Mouse (Mus musculus) heart, embryonic 15.5 days (tissue): ENCODE measurements around the gene Plekha6. TPM values are rescaled to one million over a fixed set of nuclear protein-coding genes. Genes with fewer than 3 reads are reported as not detected.

Experiments
- ATAC-seq: fragments of 200-750 bp; cut with Nextera tagmentation; replicated peaks from 2 replicates; pipeline ENCODE4 v1.8.0; 2017; ENCODE audit warnings: low read depth, moderate TSS enrichment; ENCODE audit not compliant: insufficient number of reproducible peaks, insufficient read depth, low FRiP score
- H3K27ac ChIP-seq: fragments of 300-500 bp; sonication (generic); 2 replicates; pipeline ENCODE4 v1.5.1; 2015; ENCODE audit warnings: mild to moderate bottlenecking, inconsistent platforms
- H3K27me3 ChIP-seq: fragments of 300-500 bp; sonication (generic); 2 replicates; pipeline ENCODE4 v1.6.1; 2015; ENCODE audit warnings: inconsistent platforms
- H3K36me3 ChIP-seq: fragments of 300-500 bp; sonication (generic); 2 replicates; pipeline ENCODE4 v1.6.1; 2015; ENCODE audit warnings: mild to moderate bottlenecking, inconsistent platforms
- H3K4me1 ChIP-seq: fragments of 300-500 bp; sonication (generic); replicated peaks from 2 replicates; pipeline ENCODE4 v1.6.1; 2015; ENCODE audit warnings: inconsistent platforms
- H3K4me2 ChIP-seq: fragments of 300-500 bp; sonication (generic); 2 replicates; pipeline ENCODE4 v1.6.1; 2015; ENCODE audit warnings: inconsistent platforms, mild to moderate bottlenecking, moderate library complexity
- H3K4me3 ChIP-seq: fragments of 300-500 bp; sonication (generic); 2 replicates; pipeline ENCODE4 v1.5.1; 2015; ENCODE audit warnings: mild to moderate bottlenecking, inconsistent platforms
- H3K9ac ChIP-seq: fragments of 300-500 bp; sonication (generic); 2 replicates; pipeline ENCODE4 v1.6.1; 2015; ENCODE audit warnings: mild to moderate bottlenecking, inconsistent platforms
- H3K9me3 ChIP-seq: fragments of 300-500 bp; sonication (generic); replicated peaks from 2 replicates; pipeline ENCODE4 v1.6.1; 2016; ENCODE audit warnings: inconsistent platforms
- WGBS: fragments of 180-500 bp; shearing (Covaris S2); methylation state at CpG from one replicate; pipeline ENCODE4 v1.1.7; 2015; ENCODE audit warnings: mixed read lengths; 5-methylcytosine and 5-hydroxymethylcytosine counted together
- polyA plus RNA-seq: library from polyadenylated mRNA; unstranded; fragments of >200 nt; fragmentation: Nextera tagmentation; extraction: Ambion mirVana; gene quantifications from 2 replicates; pipeline ENCODE4 v1.2.1, GENCODE M21; 2015

Plekha6 gene
- polyA plus RNA-seq, 1 experiment from 2014 or later: 12.2 TPM

DNA sequence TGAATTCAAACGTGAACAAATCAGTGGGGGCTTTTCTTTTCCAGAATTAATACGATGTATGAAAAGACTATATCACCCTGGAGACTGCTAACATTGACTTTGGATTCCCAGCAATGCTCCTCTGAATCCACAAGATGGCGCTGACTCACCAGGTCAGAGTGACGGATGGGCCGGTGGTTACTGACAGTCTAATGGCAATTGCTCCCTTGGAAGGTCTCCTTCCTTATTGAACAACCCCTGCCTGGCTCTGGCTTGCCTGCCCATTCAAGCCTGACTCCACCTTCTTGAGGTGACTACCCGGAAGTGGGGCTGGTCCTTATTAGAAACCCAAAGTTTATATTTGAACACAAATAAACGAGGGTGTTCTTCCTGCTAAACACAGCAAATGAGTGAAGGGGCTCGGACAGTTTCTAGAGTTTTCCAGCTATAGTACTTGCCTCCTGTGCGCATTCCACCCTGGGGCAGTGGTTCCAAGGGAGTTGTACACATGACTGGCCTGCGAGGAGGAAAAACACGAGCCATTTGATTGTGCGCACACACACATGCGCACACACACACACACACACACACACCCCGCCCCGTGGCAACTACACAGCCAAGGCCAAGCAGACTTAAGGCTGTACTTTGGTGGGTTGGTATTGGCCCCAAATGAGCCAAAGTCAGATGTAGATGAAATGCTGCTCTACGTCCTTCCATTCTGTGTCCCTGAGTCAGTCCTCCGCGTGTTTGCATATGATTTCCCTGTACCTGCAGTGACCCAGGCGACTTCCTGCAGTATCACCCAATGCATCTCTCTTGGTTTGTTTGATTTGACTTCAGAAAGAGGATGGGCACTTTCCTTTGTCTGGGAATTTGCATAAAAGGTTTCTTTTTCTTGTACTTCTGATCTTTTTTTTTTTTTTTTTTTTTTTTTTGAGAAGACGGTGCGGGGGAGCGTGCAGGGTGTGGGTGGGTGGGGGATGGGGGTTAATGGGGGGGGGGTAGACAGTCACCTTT is 17.7 kb upstream of the Plekha6 start:
- H3K9me3 ChIP-seq: no peaks in the 10 kb centered on the region
- H3K4me2 ChIP-seq: no peak overlapping the region
- H3K4me3 ChIP-seq: no peak overlapping the region
- 63% methylated on average over 22 of the region's 22 CpGs for WGBS
- ATAC-seq: no peak
- no peaks in the 10 kb centered on the region for H3K27me3 ChIP-seq
- no peaks in the 10 kb centered on the region for H3K4me1 ChIP-seq
- H3K9ac ChIP-seq: no peak overlapping the region
- H3K36me3 ChIP-seq: peaks cover 3% of the 10 kb centered on the region; the same call in 1 of the 2 replicates
- no peak overlapping the region for H3K27ac ChIP-seq

- Histone ChIP-seq H3K4me3 (no peak overlapping the region), H3K4me1 (no peaks in the 10 kb centered on the region), H3K9ac (no peak overlapping the region), H3K36me3 (no peaks in the 10 kb centered on the region), H3K27me3 (no peaks in the 10 kb centered on the region), H3K27ac (no peak overlapping the region), H3K9me3 (no peaks in the 10 kb centered on the region), H3K4me2 (no peak overlapping the region)
- no peak for ATAC-seq
- WGBS: 72% methylated on average over 5 of the region's 5 CpGs
These were observed 16.7 kb upstream of the Plekha6 start for GRCm38 (mm10) chr1:133147324-133147723.

DNA sequence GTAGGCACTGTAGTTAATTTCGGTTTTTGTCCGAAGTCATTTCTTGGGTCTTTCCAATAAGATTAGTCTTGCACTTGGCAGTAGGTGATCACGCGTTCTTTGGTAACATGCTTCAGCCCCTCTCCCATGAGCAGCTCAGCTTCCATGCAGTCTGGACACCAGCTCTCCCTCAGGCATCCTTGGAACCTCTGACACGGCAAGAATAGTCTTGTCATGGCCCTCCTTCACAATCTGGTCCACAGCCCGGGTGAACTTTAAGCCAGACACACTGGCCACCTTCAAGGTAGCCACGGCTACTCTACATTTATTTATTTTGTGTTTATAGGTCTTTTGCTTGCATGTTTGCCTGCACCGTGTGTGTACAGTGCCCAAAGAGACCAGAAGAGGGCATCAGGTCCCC is 15.9 kb upstream of the Plekha6 start:
- 89% methylated on average over 8 of the region's 8 CpGs for WGBS
- H3K27me3 ChIP-seq: no peaks in the 10 kb centered on the region
- no peaks in the 10 kb centered on the region for H3K4me1 ChIP-seq
- no peak overlapping the region for H3K27ac ChIP-seq
- no peak overlapping the region for H3K4me2 ChIP-seq
- ATAC-seq: no peak
- H3K9ac ChIP-seq: no peak overlapping the region
- H3K4me3 ChIP-seq: no peak overlapping the region
- no peaks in the 10 kb centered on the region for H3K9me3 ChIP-seq
- H3K36me3 ChIP-seq: no peaks in the 10 kb centered on the region

DNA sequence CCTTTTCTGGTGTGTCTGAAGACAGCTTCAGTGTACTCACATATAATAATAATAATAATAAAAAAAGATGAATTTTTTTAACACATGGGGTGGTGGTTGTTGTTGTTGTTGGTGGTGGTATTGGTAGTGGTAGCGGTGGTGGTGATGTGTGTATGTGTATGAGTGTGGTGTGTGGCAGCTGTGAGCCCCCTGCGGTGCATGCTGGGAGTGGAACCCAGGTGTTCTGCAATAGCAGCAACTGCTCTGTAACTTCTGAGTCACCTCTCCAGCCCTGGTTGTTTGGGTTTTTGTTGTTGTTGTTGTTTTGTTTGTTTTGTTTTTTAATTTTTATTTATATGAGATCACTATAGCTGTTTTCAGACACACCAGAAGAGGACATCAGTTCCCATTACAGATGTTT is 13.5 kb upstream of the Plekha6 start:
- no peak overlapping the region for H3K4me2 ChIP-seq
- 94% methylated on average over 2 of the region's 2 CpGs for WGBS
- H3K4me3 ChIP-seq: no peak overlapping the region
- no peak for ATAC-seq
- no peaks in the 10 kb centered on the region for H3K27me3 ChIP-seq
- no peaks in the 10 kb centered on the region for H3K36me3 ChIP-seq
- no peak overlapping the region for H3K27ac ChIP-seq
- H3K9me3 ChIP-seq: no peaks in the 10 kb centered on the region
- no peaks in the 10 kb centered on the region for H3K4me1 ChIP-seq
- H3K9ac ChIP-seq: no peak overlapping the region

- Histone ChIP-seq H3K36me3 (no peaks in the 10 kb centered on the region), H3K9me3 (no peaks in the 10 kb centered on the region), H3K4me1 (no peaks in the 10 kb centered on the region), H3K27ac (no peak overlapping the region), H3K27me3 (peaks cover 4% of the 10 kb centered on the region; the same call in 1 of the 2 replicates), H3K4me2 (no peak overlapping the region), H3K4me3 (no peak overlapping the region), H3K9ac (no peak overlapping the region)
- WGBS: 88% methylated on average over 3 of the region's 3 CpGs
- no peak for ATAC-seq
These were observed 11.8 kb upstream of the Plekha6 start for GRCm38 (mm10) chr1:133152213-133152612.

GRCm38 (mm10) chr1:133155270-133155669 is 8.7 kb upstream of the Plekha6 start:
- no peak for ATAC-seq
- 85% methylated on average over 6 of the region's 6 CpGs for WGBS
- peaks cover 7% of the 10 kb centered on the region for H3K4me1 ChIP-seq
- no peaks in the 10 kb centered on the region for H3K9me3 ChIP-seq
- no peak overlapping the region for H3K4me2 ChIP-seq
- no peak overlapping the region for H3K4me3 ChIP-seq
- no peaks in the 10 kb centered on the region for H3K36me3 ChIP-seq
- H3K27me3 ChIP-seq: peaks cover 5% of the 10 kb centered on the region
- H3K27ac ChIP-seq: no peak overlapping the region
- H3K9ac ChIP-seq: no peak overlapping the region

DNA sequence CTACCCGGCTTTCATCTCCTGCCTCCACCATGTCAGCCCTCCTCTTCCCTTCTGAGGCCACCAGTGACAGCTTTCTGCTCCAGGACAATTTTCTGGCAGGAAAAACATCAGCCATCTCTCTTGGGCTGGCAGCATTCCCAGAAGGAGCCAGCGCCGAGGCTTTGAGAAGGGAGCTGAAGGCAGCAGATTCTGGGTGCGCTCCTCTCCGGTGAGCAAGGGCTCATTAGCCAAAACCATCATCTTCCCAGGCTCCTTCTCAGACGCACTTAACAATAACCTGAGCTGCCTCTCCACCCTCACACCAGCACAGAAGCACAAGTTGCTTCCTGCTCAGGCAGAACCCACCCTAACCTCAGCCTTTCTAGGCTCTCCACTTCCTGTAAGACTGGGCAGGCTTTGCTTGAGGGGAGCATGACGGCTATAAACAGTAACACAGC is 4.9 kb upstream of the Plekha6 start:
- H3K4me1 ChIP-seq: peaks cover 15% of the 10 kb centered on the region
- no peak for ATAC-seq
- 23% methylated on average over 7 of the region's 7 CpGs for WGBS
- peak overlapping the region; percentile 52 for H3K4me2 ChIP-seq
- H3K9me3 ChIP-seq: no peaks in the 10 kb centered on the region
- peaks cover 40% of the 10 kb centered on the region for H3K27me3 ChIP-seq
- peak overlapping the region; percentile 15 for H3K4me3 ChIP-seq
- peak overlapping the region; percentile 8; the same call in 1 of the 2 replicates for H3K9ac ChIP-seq
- H3K36me3 ChIP-seq: no peaks in the 10 kb centered on the region
- peak overlapping the region; percentile 37; the same call in 1 of the 2 replicates for H3K27ac ChIP-seq

GRCm38 (mm10) chr1:133161559-133161958 is 2.5 kb upstream of the Plekha6 start:
- Histone ChIP-seq H3K27me3 (peaks cover 58% of the 10 kb centered on the region), H3K4me1 (peaks cover 24% of the 10 kb centered on the region), H3K27ac (no peak overlapping the region), H3K9me3 (no peaks in the 10 kb centered on the region), H3K4me3 (no peak overlapping the region), H3K4me2 (no peak overlapping the region), H3K36me3 (no peaks in the 10 kb centered on the region), H3K9ac (no peak overlapping the region)
- ATAC-seq: no peak
- 48% methylated on average over 4 of the region's 4 CpGs for WGBS

- Histone ChIP-seq H3K9ac (no peak overlapping the region), H3K27ac (no peak overlapping the region), H3K4me2 (no peak overlapping the region), H3K36me3 (no peaks in the 10 kb centered on the region), H3K4me1 (peaks cover 24% of the 10 kb centered on the region), H3K4me3 (no peak overlapping the region), H3K27me3 (peaks cover 60% of the 10 kb centered on the region), H3K9me3 (no peaks in the 10 kb centered on the region)
- no peak for ATAC-seq
- 56% methylated on average over 10 of the region's 10 CpGs for WGBS
These were observed 2.0 kb upstream of the Plekha6 start for GRCm38 (mm10) chr1:133162046-133162445.

- H3K4me2 ChIP-seq: no peak overlapping the region
These were observed 1.0 kb upstream of the Plekha6 start for GRCm38 (mm10) chr1:133162981-133163380.

DNA sequence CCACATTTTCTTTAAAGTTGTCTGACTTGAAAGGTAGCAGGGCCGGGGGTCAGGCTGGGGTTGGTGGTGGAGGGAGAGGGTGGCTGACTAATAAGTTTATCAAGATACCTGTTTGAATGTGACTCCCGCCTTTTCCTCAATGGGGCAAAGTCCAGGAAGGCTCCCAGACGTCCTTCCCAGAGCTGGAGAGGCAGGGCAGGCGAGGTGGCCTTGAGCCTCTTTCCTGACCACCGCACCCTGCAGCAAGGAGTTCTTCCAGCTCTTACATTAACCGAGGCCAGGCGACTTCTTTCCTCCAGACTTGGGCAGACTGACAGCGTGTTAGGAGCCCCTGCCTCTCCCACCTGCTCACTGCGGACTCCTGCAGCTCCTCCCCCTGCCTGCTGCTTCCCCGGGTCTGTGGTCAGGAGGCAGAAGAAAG is 591 bp downstream of the Plekha6 start:
- Histone ChIP-seq H3K4me2 (peak overlapping the region; percentile 94), H3K4me3 (peak overlapping the region; percentile 53), H3K36me3 (no peaks in the 10 kb centered on the region), H3K27me3 (peaks cover 78% of the 10 kb centered on the region), H3K27ac (no peak overlapping the region), H3K9me3 (no peaks in the 10 kb centered on the region), H3K4me1 (peaks cover 19% of the 10 kb centered on the region), H3K9ac (no peak overlapping the region)
- no peak for ATAC-seq
- WGBS: 6% methylated on average over 10 of the region's 10 CpGs

More at GRCm38 (mm10) chr1:133162981-133163380, 1.0 kb upstream of the Plekha6 start:
- WGBS: 47% methylated on average over 8 of the region's 8 CpGs
- Histone ChIP-seq H3K4me3 (no peak overlapping the region), H3K9ac (no peak overlapping the region), H3K9me3 (no peaks in the 10 kb centered on the region), H3K36me3 (no peaks in the 10 kb centered on the region), H3K27ac (no peak overlapping the region), H3K27me3 (peaks cover 67% of the 10 kb centered on the region), H3K4me1 (peaks cover 24% of the 10 kb centered on the region)
- no peak for ATAC-seq
